Mouse (Mus musculus) adrenal gland, postnatal 25 days (tissue): ENCODE results near the gene Kpnb1. TPM values are rescaled to one million over a fixed set of nuclear protein-coding genes. Genes with fewer than 3 reads are reported as not detected.
"Not testable (repeated sequence)": the region's sequence is repeated elsewhere in the genome, so short reads cannot be mapped to it uniquely, and the experiment has no call there.

Experiments
- DNase-seq: peaks from one replicate; pipeline ENCODE4 v3.0.0; 2021; ENCODE audit warnings: mixed read lengths
- long read RNA-seq: library from polyadenylated mRNA; stranded (forward); transcript quantifications from one replicate; pipeline ENCODE4 v2.0.0, GENCODE M21; 2021
- total RNA-seq: library from RNA; stranded (reverse); gene quantifications from 2 replicates; pipeline ENCODE4 v1.2.3, GENCODE M21; 2021

Gene Kpnb1
- 116 and 120 TPM in 2 replicates for total RNA-seq
- long read RNA-seq, full-length matches to known transcripts, result 14 of 51 reads
- long read RNA-seq, partial matches to known transcripts, result 18 of 51 reads
- long read RNA-seq, other reads (novel, unspliced or antisense), result 19 of 51 reads

- peak; percentile 99 for DNase-seq
Measured at GRCm38 (mm10) chr11:97187764-97188642, at the start of gene Kpnb1. Gene Kpnb1, minus strand, starts transcription at chr11:97187881.

GRCm38 (mm10) chr11:97232436-97232835 is 44.8 kb upstream of the Kpnb1 start:
- DNase-seq, result no peak

GRCm38 (mm10) chr11:97229396-97229795 is 41.7 kb upstream of the Kpnb1 start:
- DNase-seq, result no peak

GRCm38 (mm10) chr11:97228985-97229384 is 41.3 kb upstream of the Kpnb1 start:
- DNase-seq, result peak; percentile 20

GRCm38 (mm10) chr11:97226131-97226530 is 38.5 kb upstream of the Kpnb1 start:
- DNase-seq, result no peak

- no peak for DNase-seq
Measured at GRCm38 (mm10) chr11:97223485-97223884, 35.8 kb upstream of the Kpnb1 start.

- DNase-seq, result no peak
Measured at GRCm38 (mm10) chr11:97221611-97222010, 33.9 kb upstream of the Kpnb1 start.

GRCm38 (mm10) chr11:97220211-97220610 is 32.5 kb upstream of the Kpnb1 start:
- DNase-seq, result no peak

GRCm38 (mm10) chr11:97214411-97214810 is 26.7 kb upstream of the Kpnb1 start:
- DNase-seq, result no peak

- DNase-seq, result no peak
Measured at GRCm38 (mm10) chr11:97210728-97211400, 23.2 kb upstream of the Kpnb1 start.

GRCm38 (mm10) chr11:97207011-97207422 is 19.3 kb upstream of the Kpnb1 start:
- no peak for DNase-seq

- DNase-seq, result peak; percentile 23
Measured at GRCm38 (mm10) chr11:97199519-97199918, 11.8 kb upstream of the Kpnb1 start.

GRCm38 (mm10) chr11:97198601-97199000 is 10.9 kb upstream of the Kpnb1 start:
- peak; percentile 57 for DNase-seq

GRCm38 (mm10) chr11:97197021-97197420 is 9.3 kb upstream of the Kpnb1 start:
- DNase-seq, result no peak

GRCm38 (mm10) chr11:97196541-97196940 is 8.9 kb upstream of the Kpnb1 start:
- DNase-seq, result no peak

- DNase-seq, result no peak
Measured at GRCm38 (mm10) chr11:97192621-97192951, 4.9 kb upstream of the Kpnb1 start.

- no peak for DNase-seq
Measured at GRCm38 (mm10) chr11:97191915-97192620, 4.4 kb upstream of the Kpnb1 start.

- DNase-seq, result no peak
Measured at GRCm38 (mm10) chr11:97190992-97191391, 3.3 kb upstream of the Kpnb1 start.

GRCm38 (mm10) chr11:97189645-97190044 is 2.0 kb upstream of the Kpnb1 start:
- DNase-seq, result not testable (repeated sequence)

GRCm38 (mm10) chr11:97189231-97189630 is 1.6 kb upstream of the Kpnb1 start:
- DNase-seq, result no peak

- no peak for DNase-seq
Measured at GRCm38 (mm10) chr11:97188643-97188955, 918 bp upstream of the Kpnb1 start.

- peak; percentile 99 for DNase-seq
Measured at GRCm38 (mm10) chr11:97186947-97187763, 526 bp downstream of the Kpnb1 start.
